Mouse (Mus musculus): ENCODE measurements around the gene Tmem9. TPM values are rescaled to one million over a fixed set of nuclear protein-coding genes. Genes with fewer than 3 reads are reported as not detected.

Gene Tmem9
- polyA plus RNA-seq, 1 experiment: 55.4 TPM

Other genes with a start within 250 kb of the Tmem9 start
- 124 and 138 TPM in 2 replicates for gene Phlda3, start 242.0 kb upstream of the Tmem9 start, polyA plus RNA-seq (2012; rRNA removed)
- gene Tnni1, start 228.7 kb upstream of the Tmem9 start, polyA plus RNA-seq (2012; rRNA removed): 1.1 and 1.2 TPM in 2 replicates
- gene Lad1, start 189.6 kb upstream of the Tmem9 start, polyA plus RNA-seq (2012; rRNA removed): 43.4 and 46.3 TPM in 2 replicates
- gene Tnnt2, start 171.8 kb upstream of the Tmem9 start, polyA plus RNA-seq (2012; rRNA removed): 274 and 426 TPM in 2 replicates
- gene Pkp1, start 88.9 kb upstream of the Tmem9 start, polyA plus RNA-seq (2012; rRNA removed): 3.5 and 4.4 TPM in 2 replicates
- gene Igfn1, start 1.8 kb upstream of the Tmem9 start, polyA plus RNA-seq (2012; rRNA removed): not detected in 2 replicates
- gene Ascl5, start 42.7 kb downstream of the Tmem9 start, polyA plus RNA-seq (2012; rRNA removed): not detected in 2 replicates
- 0.08 and 0.27 TPM in 2 replicates for gene Cacna1s, start 44.6 kb downstream of the Tmem9 start, polyA plus RNA-seq (2012; rRNA removed)
- gene Kif21b, start 123.2 kb downstream of the Tmem9 start, polyA plus RNA-seq (2012; rRNA removed): 2.4 and 2.8 TPM in 2 replicates
- 2.0 and 3.1 TPM in 2 replicates for gene Mroh3, start 204.7 kb downstream of the Tmem9 start, polyA plus RNA-seq (2012; rRNA removed)
- gene Inava, start 226.1 kb downstream of the Tmem9 start, polyA plus RNA-seq (2012; rRNA removed): 22.4 and 24.3 TPM in 2 replicates

Measured in urinary bladder, adult 2 months (tissue).